ENCODE assay signal across 1 mouse cellular context in genomic region chr17:34915410-34915831, GRCm38 (mm10).
A peak's percentile ranks its signal among the peaks of the same experiment; 100 is the strongest.
TF ChIP-seq lines count a peak whose summit lies in the region.

No protein-coding gene starts in this region.

TF ChIP-seq in MEL, 35 proteins besides CTCF, POLR2A, EP300 and RAD21:
- TF ChIP-seq SMC3 (IDR thresholded peaks at IDR 0.05; ENCODE audit: low read depth, low read length) (peak; percentile 18; the same call in 1 of the 2 replicates), POLR2AphosphoS5 (IDR thresholded peaks at IDR 0.05; ENCODE audit: borderline replicate concordance, low read depth, low read length) (no peak)
